In genomic region chr11:63132501-63133435, GRCm38 (mm10) we compare ENCODE assay signal across 8 mouse cellular contexts. TPM values are rescaled to one million over a fixed set of nuclear protein-coding genes. Genes with fewer than 3 reads are reported as not detected.
DNase-seq lines count a peak whose midpoint lies in the region; ATAC-seq lines count a peak whose summit lies in the region.

No protein-coding gene starts in this region.

- peak overlapping the region; percentile 95 for H3K4me2 ChIP-seq in heart, embryonic 14.5 days (ENCODE audit: low read length)
- peak overlapping the region; percentile 57 for H3K4me2 ChIP-seq in liver, embryonic 13.5 days
- peak overlapping the region; percentile 96 for H3K4me2 ChIP-seq in neural tube, embryonic 14.5 days (ENCODE audit: low read depth, low read length)

- peak; percentile 54 for ATAC-seq in heart, embryonic 14.5 days (ENCODE audit: insufficient number of reproducible peaks, insufficient read depth, low FRiP score, low read depth)
- ATAC-seq in liver, embryonic 13.5 days (ENCODE audit: low read depth) = no peak
- peak; percentile 54 for ATAC-seq in neural tube, embryonic 14.5 days (ENCODE audit: low read depth)

- peak overlapping the region; percentile 68 for H3K4me3 ChIP-seq in forebrain, embryonic 10.5 days
- H3K4me3 ChIP-seq in heart, embryonic 14.5 days (ENCODE audit: control insufficient read depth in 1 of 2, insufficient read depth in 1 of 2, low read depth in 1 of 2, low read length in 2 of 2) = peak overlapping the region; percentile 55 to 76
- peak overlapping the region; percentile 50 for H3K4me3 ChIP-seq in liver, embryonic 13.5 days (replicated peaks)
- peak overlapping the region; percentile 48 for H3K4me3 ChIP-seq in neural tube, embryonic 14.5 days (ENCODE audit: low read depth, low read length)

- H3K27me3 ChIP-seq in forebrain, embryonic 10.5 days (ENCODE audit: poor library complexity, severe bottlenecking) = peaks cover 84% of the 10 kb centered on the region
- no peaks in the 10 kb centered on the region for H3K27me3 ChIP-seq in heart, embryonic 14.5 days (ENCODE audit: control insufficient read depth, insufficient read depth, low read length)
- peaks cover 75% of the 10 kb centered on the region for H3K27me3 ChIP-seq in liver, embryonic 13.5 days
- H3K27me3 ChIP-seq in neural tube, embryonic 14.5 days (ENCODE audit: control insufficient read depth, insufficient read depth, low read length) = peaks cover 37% of the 10 kb centered on the region

- peak overlapping the region; percentile 92 for H3K9ac ChIP-seq in heart, embryonic 14.5 days (ENCODE audit: low read length)
- H3K9ac ChIP-seq in liver, embryonic 13.5 days = peak overlapping the region; percentile 56
- H3K9ac ChIP-seq in neural tube, embryonic 14.5 days (replicated peaks; ENCODE audit: low read depth, low read length) = peak overlapping the region; percentile 48

- H3K27ac ChIP-seq in forebrain, embryonic 10.5 days = peak overlapping the region; percentile 84
- H3K27ac ChIP-seq in heart, embryonic 14.5 days (replicated peaks in 1 of 2; ENCODE audit: control insufficient read depth in 1 of 2, insufficient read depth in 1 of 2, low read depth in 2 of 2, low read length in 2 of 2) = peak overlapping the region; percentile 79 to 90
- H3K27ac ChIP-seq in liver, embryonic 13.5 days = peak overlapping the region; percentile 56
- peak overlapping the region; percentile 65 for H3K27ac ChIP-seq in neural tube, embryonic 14.5 days (ENCODE audit: low read depth, low read length)

- H3K9me3 ChIP-seq in forebrain, embryonic 10.5 days = no peaks in the 10 kb centered on the region
- no peaks in the 10 kb centered on the region for H3K9me3 ChIP-seq in heart, embryonic 14.5 days (ENCODE audit: control insufficient read depth, low read length)
- H3K9me3 ChIP-seq in liver, embryonic 13.5 days (replicated peaks) = no peaks in the 10 kb centered on the region
- no peaks in the 10 kb centered on the region for H3K9me3 ChIP-seq in neural tube, embryonic 14.5 days (ENCODE audit: control insufficient read depth, low read length)

- 1% methylated on average over 66 of the region's 66 CpGs for WGBS in forebrain, embryonic 10.5 days
- WGBS in heart, embryonic 14.5 days = under 1% methylated on average over 66 of the region's 66 CpGs
- 1% methylated on average over 60 of the region's 66 CpGs for WGBS in liver, embryonic 13.5 days (ENCODE audit: insufficient replicate concordance)
- under 1% methylated on average over 65 of the region's 66 CpGs for WGBS in neural tube, embryonic 14.5 days

- no peaks in the 10 kb centered on the region for H3K36me3 ChIP-seq in forebrain, embryonic 10.5 days (replicated peaks)
- H3K36me3 ChIP-seq in heart, embryonic 14.5 days (ENCODE audit: control insufficient read depth, insufficient read depth, low read length) = peaks cover 28% of the 10 kb centered on the region
- no peaks in the 10 kb centered on the region for H3K36me3 ChIP-seq in liver, embryonic 13.5 days
- no peaks in the 10 kb centered on the region for H3K36me3 ChIP-seq in neural tube, embryonic 14.5 days (ENCODE audit: control insufficient read depth, insufficient read depth, low read length)

- peak; percentile 10 to 16 for DNase-seq in spleen, postnatal 36 days (ENCODE audit: low spot score in 2 of 2)
- DNase-seq in spleen, postnatal 14 days (ENCODE audit: low spot score in 2 of 2) = no peak
- DNase-seq in forebrain, embryonic 10.5 days (ENCODE audit: extremely low spot score, low spot score) = peak; percentile 65
- DNase-seq in kidney, postnatal 14 days = peak; percentile 86
- no peak for DNase-seq in liver, embryonic 13.5 days
- peak; percentile 83 to 84 for DNase-seq in urinary bladder, postnatal 4 days (ENCODE audit: low spot score in 2 of 2)

- peaks cover 45% of the 10 kb centered on the region for H3K4me1 ChIP-seq in forebrain, embryonic 10.5 days
- peaks cover 27 to 48% of the 10 kb centered on the region in 2 experiments for H3K4me1 ChIP-seq in heart, embryonic 14.5 days (ENCODE audit: control insufficient read depth in 2 of 2, insufficient read depth in 2 of 2, low read length in 2 of 2)
- H3K4me1 ChIP-seq in liver, embryonic 13.5 days (replicated peaks) = no peaks in the 10 kb centered on the region; the same call in none of the 2 replicates
- H3K4me1 ChIP-seq in neural tube, embryonic 14.5 days (ENCODE audit: control insufficient read depth, insufficient read depth, low read length) = peaks cover 15% of the 10 kb centered on the region; the same call in 1 of the 2 replicates

RNA-seq across cellular contexts. Expression of gene Pmp22, which starts 4.0 kb away (rescaled TPM):
- 12.9 and 15.6 TPM in 2 replicates for polyA plus RNA-seq in forebrain, embryonic 10.5 days (2016; fragmentation: Nextera tagmentation; extraction: Ambion mirVana)
- 88.7 and 95.6 TPM in 2 replicates for polyA plus RNA-seq in heart, embryonic 14.5 days (2014; fragmentation: Nextera tagmentation; extraction: Ambion mirVana)
- 21.5 and 22.2 TPM in 2 replicates for polyA plus RNA-seq in liver, embryonic 13.5 days (2015; fragmentation: Nextera tagmentation; extraction: Ambion mirVana)
- polyA plus RNA-seq in neural tube, embryonic 14.5 days (2014; fragmentation: Nextera tagmentation; extraction: Ambion mirVana) = 12.5 and 44.6 TPM in 2 replicates

Comparison
In these comparisons a context has a peak if more than half of its experiments do, and no peak if none do; other contexts are left out.
1. DNase-seq: peak in spleen, postnatal 36 days (2 of 2), forebrain, embryonic 10.5 days (single experiment), kidney, postnatal 14 days (single experiment) and urinary bladder, postnatal 4 days (2 of 2); none in spleen, postnatal 14 days (0 of 2) and liver, embryonic 13.5 days (single experiment).
2. Peak in every context shown above with its lines, with median percentiles within 50 percentile points of each other: H3K27ac ChIP-seq, H3K4me3 ChIP-seq, H3K4me2 ChIP-seq and H3K9ac ChIP-seq.